Mouse (Mus musculus) neural tube, embryonic 15.5 days (tissue): ENCODE measurements around the gene Msrb1. TPM values are rescaled to one million over a fixed set of nuclear protein-coding genes. Genes with fewer than 3 reads are reported as not detected.

Source experiments
- ATAC-seq: fragments of 200-750 bp; cut with Nextera tagmentation; 2 replicates; pipeline ENCODE4 v1.8.0; 2017; ENCODE audit warnings: mild to moderate bottlenecking, moderate TSS enrichment, moderate library complexity; ENCODE audit not compliant: low FRiP score
- H3K27ac ChIP-seq: fragments of 300-500 bp; sonication (generic); replicated peaks from 2 replicates; pipeline ENCODE4 v1.5.1; 2015; ENCODE audit warnings: mild to moderate bottlenecking, inconsistent platforms
- H3K27me3 ChIP-seq: fragments of 300-500 bp; sonication (generic); replicated peaks from 2 replicates; pipeline ENCODE4 v1.6.1; 2015; ENCODE audit warnings: inconsistent platforms
- H3K36me3 ChIP-seq: fragments of 300-500 bp; sonication (generic); 2 replicates; pipeline ENCODE4 v1.6.1; 2015; ENCODE audit warnings: inconsistent platforms
- H3K4me1 ChIP-seq: fragments of 300-500 bp; sonication (generic); 2 replicates; pipeline ENCODE4 v1.6.1; 2015; ENCODE audit warnings: inconsistent platforms
- H3K4me2 ChIP-seq: fragments of 300-500 bp; sonication (generic); 2 replicates; pipeline ENCODE4 v1.6.1; 2015; ENCODE audit warnings: inconsistent platforms, mild to moderate bottlenecking, moderate library complexity
- H3K4me3 ChIP-seq: fragments of 300-500 bp; sonication (generic); replicated peaks from 2 replicates; pipeline ENCODE4 v1.5.1; 2015; ENCODE audit warnings: mild to moderate bottlenecking, inconsistent platforms
- H3K9ac ChIP-seq: fragments of 300-500 bp; sonication (generic); replicated peaks from 2 replicates; pipeline ENCODE4 v1.6.1; 2015; ENCODE audit warnings: mild to moderate bottlenecking, inconsistent platforms
- H3K9me3 ChIP-seq: fragments of 300-500 bp; sonication (generic); replicated peaks from 2 replicates; pipeline ENCODE4 v1.6.1; 2016; ENCODE audit warnings: inconsistent platforms
- WGBS: fragments of 180-500 bp; shearing (Covaris S2); methylation state at CpG from one replicate; pipeline ENCODE4 v1.1.7; 2015; ENCODE audit warnings: mixed read lengths; 5-methylcytosine and 5-hydroxymethylcytosine counted together
- polyA plus RNA-seq: library from polyadenylated mRNA; unstranded; fragments of >200 nt; fragmentation: Nextera tagmentation; extraction: Ambion mirVana; gene quantifications from 2 replicates; pipeline ENCODE4 v1.2.1, GENCODE M21; 2015

The Msrb1 gene
- polyA plus RNA-seq, 1 experiment from 2014 or later = 23.2 TPM

- no peaks in the 10 kb centered on the region for H3K36me3 ChIP-seq
- no peak overlapping the region for H3K9ac ChIP-seq
- ATAC-seq = no peak
- H3K4me3 ChIP-seq = no peak overlapping the region
- H3K4me2 ChIP-seq = no peak overlapping the region
- 85% methylated on average over 8 of the region's 8 CpGs for WGBS
- no peaks in the 10 kb centered on the region for H3K9me3 ChIP-seq
- no peak overlapping the region for H3K27ac ChIP-seq
- no peaks in the 10 kb centered on the region for H3K4me1 ChIP-seq
- H3K27me3 ChIP-seq = 0 out of 2 replicates have a peak, but pooled peaks cover 6% of the 10 kb centered on the region
Measured at GRCm38 (mm10) chr17:24775173-24775572, 38.7 kb downstream of the Msrb1 start.

DNA sequence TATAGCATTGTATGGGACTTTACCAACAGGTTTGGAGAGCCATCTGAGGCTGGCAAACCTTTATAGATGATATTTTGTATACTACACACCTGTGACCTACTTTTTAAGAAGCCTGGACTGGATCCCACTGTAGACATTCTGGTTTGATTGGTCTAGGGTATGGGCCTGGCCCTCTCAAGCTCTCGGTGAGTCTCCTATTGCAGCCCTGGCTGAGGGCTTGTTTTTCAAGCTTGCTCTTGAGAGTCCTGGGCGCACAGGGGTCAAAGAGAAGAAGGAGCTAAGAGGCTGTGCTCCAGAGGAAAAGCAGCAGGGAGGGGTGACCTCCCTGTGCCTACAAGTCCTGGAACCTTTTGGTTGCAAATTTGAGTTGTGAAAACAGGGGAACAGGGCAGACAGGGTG, 40.6 kb downstream of the Msrb1 start:
- H3K9me3 ChIP-seq = no peaks in the 10 kb centered on the region
- no peaks in the 10 kb centered on the region for H3K36me3 ChIP-seq
- no peak overlapping the region for H3K9ac ChIP-seq
- no peak overlapping the region for H3K4me2 ChIP-seq
- H3K27ac ChIP-seq = no peak overlapping the region
- no peaks in the 10 kb centered on the region for H3K4me1 ChIP-seq
- WGBS = 86% methylated on average over 2 of the region's 2 CpGs
- ATAC-seq = no peak
- no peak overlapping the region for H3K4me3 ChIP-seq
- H3K27me3 ChIP-seq = 0 out of 2 replicates have a peak, but pooled peaks cover 6% of the 10 kb centered on the region

DNA sequence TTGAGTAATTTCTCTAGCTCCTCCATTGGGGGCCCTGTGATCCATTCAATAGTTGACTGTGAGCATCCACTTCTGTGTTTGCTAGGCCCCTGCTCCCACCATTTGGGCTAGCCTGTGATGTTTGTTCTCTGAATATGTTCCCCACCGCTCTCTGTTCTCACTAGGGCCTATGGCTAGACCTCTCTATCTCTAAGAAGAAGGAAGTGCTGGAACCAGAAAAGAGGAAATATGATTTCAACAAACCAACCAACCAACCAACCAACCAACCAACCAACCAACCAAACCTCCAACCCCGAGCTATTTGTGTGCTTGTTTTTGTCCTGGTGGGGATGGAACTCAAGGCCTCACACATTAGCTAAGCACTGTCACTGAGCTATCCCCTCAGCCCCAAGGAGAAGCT, 44.4 kb downstream of the Msrb1 start:
- Histone ChIP-seq H3K27me3 (no peaks in the 10 kb centered on the region), H3K36me3 (no peaks in the 10 kb centered on the region), H3K9me3 (no peaks in the 10 kb centered on the region), H3K4me2 (no peak overlapping the region), H3K4me3 (no peak overlapping the region), H3K9ac (no peak overlapping the region), H3K27ac (no peak overlapping the region), H3K4me1 (no peaks in the 10 kb centered on the region)
- WGBS = 96% methylated on average over 2 of the region's 2 CpGs
- ATAC-seq = no peak

GRCm38 (mm10) chr17:24792190-24792589, 55.7 kb downstream of the Msrb1 start:
- H3K27ac ChIP-seq = no peak overlapping the region
- H3K9ac ChIP-seq = no peak overlapping the region
- no peaks in the 10 kb centered on the region for H3K36me3 ChIP-seq
- H3K4me1 ChIP-seq = no peaks in the 10 kb centered on the region
- no peak for ATAC-seq
- H3K4me2 ChIP-seq = no peak overlapping the region
- H3K27me3 ChIP-seq = no peaks in the 10 kb centered on the region
- H3K4me3 ChIP-seq = no peak overlapping the region
- 68% methylated on average over 8 of the region's 8 CpGs for WGBS
- H3K9me3 ChIP-seq = no peaks in the 10 kb centered on the region

Other genes with a start within 250 kb of the Msrb1 start
- 42.7 and 53.4 TPM in 2 replicates for gene Caskin1, start 248.0 kb upstream of the Msrb1 start, polyA plus RNA-seq
- 83.2 and 89.4 TPM in 2 replicates for gene Traf7, start 208.7 kb upstream of the Msrb1 start, polyA plus RNA-seq
- 6.1 and 9.1 TPM in 2 replicates for gene Rab26, start 202.4 kb upstream of the Msrb1 start, polyA plus RNA-seq
- 31.2 and 31.7 TPM in 2 replicates for gene Pkd1, start 186.8 kb upstream of the Msrb1 start, polyA plus RNA-seq
- gene Tsc2, start 104.0 kb upstream of the Msrb1 start, polyA plus RNA-seq = 60.6 and 68.8 TPM in 2 replicates
- 8.3 and 10.0 TPM in 2 replicates for gene Nthl1, start 104.0 kb upstream of the Msrb1 start, polyA plus RNA-seq
- 60.2 and 65.7 TPM in 2 replicates for gene Slc9a3r2, start 86.3 kb upstream of the Msrb1 start, polyA plus RNA-seq
- 0.42 and 0.51 TPM in 2 replicates for gene Npw, start 78.2 kb upstream of the Msrb1 start, polyA plus RNA-seq
- 19.2 and 20.5 TPM in 2 replicates for gene Zfp598, start 67.0 kb upstream of the Msrb1 start, polyA plus RNA-seq
- 214 and 242 TPM in 2 replicates for gene Syngr3, start 46.7 kb upstream of the Msrb1 start, polyA plus RNA-seq
- 36.5 and 37.9 TPM in 2 replicates for gene Gfer, start 40.5 kb upstream of the Msrb1 start, polyA plus RNA-seq
- gene Noxo1, start 40.4 kb upstream of the Msrb1 start, polyA plus RNA-seq = 1.9 and 3.9 TPM in 2 replicates
- 55.6 and 66.5 TPM in 2 replicates for gene Tbl3, start 29.0 kb upstream of the Msrb1 start, polyA plus RNA-seq
- 0.15 TPM in 1 of 2 replicates, not detected in the other for gene Rnf151, start 18.6 kb upstream of the Msrb1 start, polyA plus RNA-seq
- gene Rps2, start 18.5 kb upstream of the Msrb1 start, polyA plus RNA-seq = 729 and 914 TPM in 2 replicates
- 302 and 304 TPM in 2 replicates for gene Ndufb10, start 12.2 kb upstream of the Msrb1 start, polyA plus RNA-seq
- 0.10 and 0.19 TPM in 2 replicates for gene Rpl3l, start 8.8 kb upstream of the Msrb1 start, polyA plus RNA-seq
- 0.37 and 0.38 TPM in 2 replicates for gene Hs3st6, start 16.3 kb downstream of the Msrb1 start, polyA plus RNA-seq
- gene Meiob, start 67.6 kb downstream of the Msrb1 start, polyA plus RNA-seq = not detected in 2 replicates
- 74.7 and 78.9 TPM in 2 replicates for gene Hagh, start 103.5 kb downstream of the Msrb1 start, polyA plus RNA-seq
- gene Fahd1, start 113.7 kb downstream of the Msrb1 start, polyA plus RNA-seq = 26.0 and 26.4 TPM in 2 replicates
- 0.06 and 0.78 TPM in 2 replicates for gene Igfals, start 129.4 kb downstream of the Msrb1 start, polyA plus RNA-seq
- 63.2 and 68.9 TPM in 2 replicates for gene Nubp2, start 149.7 kb downstream of the Msrb1 start, polyA plus RNA-seq
- gene Spsb3, start 150.0 kb downstream of the Msrb1 start, polyA plus RNA-seq = 77.6 and 84.2 TPM in 2 replicates
- gene Eme2, start 158.4 kb downstream of the Msrb1 start, polyA plus RNA-seq = 27.9 and 31.3 TPM in 2 replicates
- gene Mrps34, start 158.5 kb downstream of the Msrb1 start, polyA plus RNA-seq = 89.0 and 89.5 TPM in 2 replicates
- gene Nme3, start 159.9 kb downstream of the Msrb1 start, polyA plus RNA-seq = 92.9 and 105 TPM in 2 replicates
- 82.3 and 87.2 TPM in 2 replicates for gene Mapk8ip3, start 200.3 kb downstream of the Msrb1 start, polyA plus RNA-seq
- gene Jpt2, start 224.0 kb downstream of the Msrb1 start, polyA plus RNA-seq = 81.4 and 102 TPM in 2 replicates